Mouse (Mus musculus) E14TG2a.4 (cell line): ENCODE results near the gene Smyd3.
A peak's percentile ranks its signal among the peaks of the same experiment; 100 is the strongest.

Source experiments
- H3K27me3 ChIP-seq: 2 replicates; pipeline ENCODE4 v1.6.1; 2014; ENCODE audit warnings: low read length, control low read depth; ENCODE audit not compliant: insufficient read depth
- H3K36me3 ChIP-seq: 2 replicates; pipeline ENCODE4 v1.6.1; 2014; ENCODE audit warnings: low read length, control low read depth; ENCODE audit not compliant: insufficient read depth
- H3K4me1 ChIP-seq: replicated peaks from 2 replicates; pipeline ENCODE4 v1.6.1; 2014; ENCODE audit warnings: low read depth, low read length, control low read depth
- H3K4me3 ChIP-seq: replicated peaks from 2 replicates; pipeline ENCODE4 v1.5.1; 2014; ENCODE audit warnings: mild to moderate bottlenecking, low read length
- H3K9me3 ChIP-seq: 2 replicates; pipeline ENCODE4 v1.6.1; 2014; ENCODE audit warnings: low read length, control low read depth
- CTCF ChIP-seq: conservative IDR thresholded peaks from 2 replicates; pipeline ENCODE4 v1.5.1; 2014; ENCODE audit warnings: low read length
- NANOG ChIP-seq: IDR thresholded peaks from 2 replicates; pipeline ENCODE4 v1.6.1; 2014; ENCODE audit warnings: borderline replicate concordance, low read length, mixed read lengths
- POU5F1 ChIP-seq: IDR thresholded peaks from 2 replicates; pipeline ENCODE4 v1.6.1; 2014; ENCODE audit warnings: low read length, borderline replicate concordance

Gene Smyd3

GRCm38 (mm10) chr1:179240663-179241279 lies 277.1 kb downstream of the Smyd3 start:
- Histone ChIP-seq H3K36me3 (peaks cover 34% of the 10 kb centered on the region), H3K27me3 (no peaks in the 10 kb centered on the region), H3K9me3 (peaks cover 54% of the 10 kb centered on the region), H3K4me3 (no peak overlapping the region), H3K4me1 (no peaks in the 10 kb centered on the region)
- TF ChIP-seq NANOG (no peak), POU5F1 (no peak), CTCF (no peak)

GRCm38 (mm10) chr1:179238639-179239038 lies 279.2 kb downstream of the Smyd3 start:
- Histone ChIP-seq H3K36me3 (peaks cover 23% of the 10 kb centered on the region), H3K9me3 (peaks cover 37% of the 10 kb centered on the region), H3K27me3 (no peaks in the 10 kb centered on the region), H3K4me1 (no peaks in the 10 kb centered on the region; the same call in 1 of the 2 replicates), H3K4me3 (no peak overlapping the region)
- TF ChIP-seq POU5F1, result no peak
- TF ChIP-seq CTCF, result no peak
- TF ChIP-seq NANOG, result no peak

GRCm38 (mm10) chr1:179237989-179238388 lies 279.9 kb downstream of the Smyd3 start:
- H3K9me3 ChIP-seq, result peaks cover 30% of the 10 kb centered on the region
- H3K27me3 ChIP-seq, result no peaks in the 10 kb centered on the region
- no peak overlapping the region for H3K4me3 ChIP-seq
- peaks cover 5% of the 10 kb centered on the region for H3K4me1 ChIP-seq
- H3K36me3 ChIP-seq, result peaks cover 16% of the 10 kb centered on the region
- TF ChIP-seq CTCF (peak; percentile 54), NANOG (no peak)

GRCm38 (mm10) chr1:179236217-179236840 lies 281.5 kb downstream of the Smyd3 start:
- Histone ChIP-seq H3K4me3 (no peak overlapping the region), H3K4me1 (peaks cover 12% of the 10 kb centered on the region), H3K36me3 (peaks cover 1% of the 10 kb centered on the region), H3K9me3 (peaks cover 14% of the 10 kb centered on the region), H3K27me3 (no peaks in the 10 kb centered on the region)
- TF ChIP-seq NANOG (no peak), CTCF (no peak), POU5F1 (no peak)

GRCm38 (mm10) chr1:179231777-179232661 lies 285.8 kb downstream of the Smyd3 start:
- no peak overlapping the region for H3K4me3 ChIP-seq
- no peaks in the 10 kb centered on the region for H3K36me3 ChIP-seq

GRCm38 (mm10) chr1:179229515-179229914 lies 288.3 kb downstream of the Smyd3 start:
- Histone ChIP-seq H3K27me3 (no peaks in the 10 kb centered on the region), H3K4me1 (peaks cover 34% of the 10 kb centered on the region), H3K4me3 (no peak overlapping the region), H3K9me3 (no peaks in the 10 kb centered on the region), H3K36me3 (no peaks in the 10 kb centered on the region)
- TF ChIP-seq CTCF, result no peak

More at GRCm38 (mm10) chr1:179231777-179232661, 285.8 kb downstream of the Smyd3 start:
- TF ChIP-seq NANOG, result no peak
- peak; percentile 94 for TF ChIP-seq CTCF
- no peak for TF ChIP-seq POU5F1
- Histone ChIP-seq H3K9me3 (peaks cover 4% of the 10 kb centered on the region; the same call in 1 of the 2 replicates), H3K4me1 (peaks cover 34% of the 10 kb centered on the region), H3K27me3 (no peaks in the 10 kb centered on the region)

- Histone ChIP-seq H3K4me1 (peaks cover 39% of the 10 kb centered on the region), H3K4me3 (no peak overlapping the region), H3K9me3 (peaks cover 7% of the 10 kb centered on the region; the same call in 1 of the 2 replicates), H3K27me3 (no peaks in the 10 kb centered on the region), H3K36me3 (no peaks in the 10 kb centered on the region)
- no peak for TF ChIP-seq POU5F1
- peak; percentile 25; the same call in 1 of the 2 replicates for TF ChIP-seq CTCF
- TF ChIP-seq NANOG, result no peak
Observed at GRCm38 (mm10) chr1:179220290-179220689, 297.6 kb downstream of the Smyd3 start.

GRCm38 (mm10) chr1:179218061-179218460 lies 299.8 kb downstream of the Smyd3 start:
- H3K27me3 ChIP-seq, result no peaks in the 10 kb centered on the region
- no peak for TF ChIP-seq POU5F1
- no peak for TF ChIP-seq NANOG
- TF ChIP-seq CTCF, result no peak
- no peaks in the 10 kb centered on the region for H3K36me3 ChIP-seq
- H3K4me3 ChIP-seq, result no peak overlapping the region
- H3K9me3 ChIP-seq, result peaks cover 7% of the 10 kb centered on the region; the same call in 1 of the 2 replicates
- H3K4me1 ChIP-seq, result peaks cover 29% of the 10 kb centered on the region

- Histone ChIP-seq H3K4me3 (no peak overlapping the region), H3K36me3 (no peaks in the 10 kb centered on the region), H3K27me3 (no peaks in the 10 kb centered on the region), H3K4me1 (peaks cover 30% of the 10 kb centered on the region), H3K9me3 (peaks cover 2% of the 10 kb centered on the region; the same call in 1 of the 2 replicates)
- no peak for TF ChIP-seq NANOG
- no peak for TF ChIP-seq POU5F1
- TF ChIP-seq CTCF, result no peak
Observed at GRCm38 (mm10) chr1:179217036-179217435, 300.8 kb downstream of the Smyd3 start.
